Mouse (Mus musculus) embryonic facial prominence, embryonic 14.5 days (tissue): ENCODE results near the gene Hist2h2bb. TPM values are rescaled to one million over a fixed set of nuclear protein-coding genes. Genes with fewer than 3 reads are reported as not detected.
A peak's percentile ranks its signal among the peaks of the same experiment; 100 is the strongest.

Experiments used
- ATAC-seq: fragments of 200-750 bp; cut with Nextera tagmentation; 2 replicates; pipeline ENCODE4 v1.8.0; 2017; ENCODE audit warnings: low read depth, moderate number of reproducible peaks, moderate TSS enrichment
- DNase-seq: peaks from one replicate; pipeline ENCODE4 v3.0.0-alpha.2; 2015; ENCODE audit warnings: low spot score
- H3K27ac ChIP-seq: fragments of 300-500 bp; sonication (generic); replicated peaks from 2 replicates; pipeline ENCODE4 v1.5.1; 2014; ENCODE audit warnings: low read depth, mild to moderate bottlenecking, low read length, moderate library complexity
- H3K27me3 ChIP-seq: fragments of 300-500 bp; sonication (generic); replicated peaks from 2 replicates; pipeline ENCODE4 v1.6.1; 2014; ENCODE audit warnings: low read length; ENCODE audit not compliant: control insufficient read depth, insufficient read depth
- H3K36me3 ChIP-seq: fragments of 300-500 bp; sonication (generic); 2 replicates; pipeline ENCODE4 v1.6.1; 2014; ENCODE audit warnings: low read length, mixed read lengths; ENCODE audit not compliant: control insufficient read depth, insufficient read depth
- H3K4me1 ChIP-seq: fragments of 300-500 bp; sonication (generic); 2 replicates; pipeline ENCODE4 v1.6.1; 2014; ENCODE audit warnings: antibody characterized with exemption, low read length; ENCODE audit not compliant: control insufficient read depth, insufficient read depth
- H3K4me2 ChIP-seq: fragments of 300-500 bp; sonication (generic); 2 replicates; pipeline ENCODE4 v1.6.1; 2014; ENCODE audit warnings: low read depth, mild to moderate bottlenecking, low read length, moderate library complexity, mixed read lengths
- H3K4me3 ChIP-seq: fragments of 300-500 bp; sonication (generic); 2 replicates; pipeline ENCODE4 v1.5.1; 2014; ENCODE audit warnings: low read depth, mild to moderate bottlenecking, low read length
- H3K9ac ChIP-seq: fragments of 300-500 bp; sonication (generic); 2 replicates; pipeline ENCODE4 v1.6.1; 2014; ENCODE audit warnings: low read depth, mild to moderate bottlenecking, low read length, moderate library complexity, mixed read lengths
- H3K9me3 ChIP-seq: fragments of 300-500 bp; sonication (generic); 2 replicates; pipeline ENCODE4 v1.6.1; 2016; ENCODE audit warnings: low read length; ENCODE audit not compliant: control insufficient read depth
- WGBS: fragments of 180-500 bp; shearing (Covaris S2); extraction: QIAGEN DNeasy Blood & Tissue Kit; methylation state at CpG from one replicate; pipeline ENCODE4 v1.1.7; 2014; 5-methylcytosine and 5-hydroxymethylcytosine counted together
- polyA plus RNA-seq: library from polyadenylated mRNA; unstranded; fragments of >200 nt; fragmentation: Nextera tagmentation; extraction: Ambion mirVana; gene quantifications from 2 replicates; pipeline ENCODE4 v1.2.1, GENCODE M21; 2014

Hist2h2bb gene
- polyA plus RNA-seq, 1 experiment from 2014 or later = 12.7 TPM

DNA sequence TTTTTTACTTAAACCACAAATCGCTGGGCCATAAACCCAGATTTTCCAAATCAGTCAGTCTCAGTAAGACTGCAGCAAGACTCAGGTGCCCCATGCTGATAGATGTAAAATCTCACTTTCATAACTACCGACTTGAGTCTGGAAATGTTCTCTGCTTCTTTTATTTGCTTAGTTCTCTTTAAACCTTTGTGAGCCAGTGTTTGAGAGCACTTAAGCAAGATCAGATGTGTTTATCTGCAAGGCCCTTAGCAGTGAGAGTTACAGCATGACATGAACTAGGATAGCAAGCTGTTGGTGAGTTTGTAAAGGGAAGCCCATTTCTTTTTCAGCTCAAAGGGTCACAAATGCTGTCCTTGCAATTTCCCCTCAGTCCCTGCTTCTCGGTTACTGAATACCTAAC lies 12.4 kb upstream of the Hist2h2bb start:
- WGBS = 61% methylated on average over 3 of the region's 3 CpGs
- Histone ChIP-seq H3K4me2 (no peak overlapping the region), H3K9me3 (no peaks in the 10 kb centered on the region), H3K4me1 (peaks cover 3% of the 10 kb centered on the region; the same call in 1 of the 2 replicates), H3K27me3 (no peaks in the 10 kb centered on the region), H3K36me3 (no peaks in the 10 kb centered on the region), H3K27ac (no peak overlapping the region), H3K9ac (no peak overlapping the region), H3K4me3 (no peak overlapping the region)
- DNase-seq = no peak
- no peak for ATAC-seq

- H3K9me3 ChIP-seq = no peaks in the 10 kb centered on the region
- ATAC-seq = no peak
- no peak overlapping the region for H3K4me3 ChIP-seq
- DNase-seq = no peak
- WGBS = 92% methylated on average over 5 of the region's 5 CpGs
- H3K36me3 ChIP-seq = no peaks in the 10 kb centered on the region
- H3K4me1 ChIP-seq = peaks cover 15% of the 10 kb centered on the region
- no peak overlapping the region for H3K4me2 ChIP-seq
- no peak overlapping the region for H3K9ac ChIP-seq
- no peaks in the 10 kb centered on the region for H3K27me3 ChIP-seq
- no peak overlapping the region for H3K27ac ChIP-seq
Observed at GRCm38 (mm10) chr3:96260220-96260619, 9.3 kb upstream of the Hist2h2bb start.

DNA sequence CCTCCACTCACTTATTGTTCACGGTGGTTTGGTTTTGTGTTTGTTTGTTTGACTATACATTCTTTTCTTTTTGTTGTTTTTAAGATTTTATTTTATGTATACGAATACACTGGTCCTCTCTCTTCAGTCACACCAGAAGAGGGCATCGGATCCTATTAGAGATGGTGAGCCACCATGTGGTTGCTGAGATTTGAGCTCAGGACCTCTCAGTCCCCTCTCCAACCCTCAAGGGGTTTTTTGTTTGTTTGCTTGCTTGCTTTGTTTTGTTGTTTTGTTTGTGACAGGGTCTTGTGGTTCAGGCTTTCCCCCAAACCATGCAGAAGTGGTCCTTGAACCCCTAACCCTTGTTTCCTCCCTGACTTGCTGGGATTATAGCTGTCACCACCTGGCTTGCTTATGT lies 7.9 kb upstream of the Hist2h2bb start:
- Histone ChIP-seq H3K9me3 (no peaks in the 10 kb centered on the region), H3K36me3 (no peaks in the 10 kb centered on the region), H3K9ac (peak overlapping the region; percentile 83; the same call in 1 of the 2 replicates), H3K4me3 (peak overlapping the region; percentile 59), H3K27ac (peak overlapping the region; percentile 99), H3K27me3 (no peaks in the 10 kb centered on the region), H3K4me1 (peaks cover 15% of the 10 kb centered on the region), H3K4me2 (peak overlapping the region; percentile 76)
- 53% methylated on average over 3 of the region's 3 CpGs for WGBS
- DNase-seq (no peak), ATAC-seq (no peak)

DNA sequence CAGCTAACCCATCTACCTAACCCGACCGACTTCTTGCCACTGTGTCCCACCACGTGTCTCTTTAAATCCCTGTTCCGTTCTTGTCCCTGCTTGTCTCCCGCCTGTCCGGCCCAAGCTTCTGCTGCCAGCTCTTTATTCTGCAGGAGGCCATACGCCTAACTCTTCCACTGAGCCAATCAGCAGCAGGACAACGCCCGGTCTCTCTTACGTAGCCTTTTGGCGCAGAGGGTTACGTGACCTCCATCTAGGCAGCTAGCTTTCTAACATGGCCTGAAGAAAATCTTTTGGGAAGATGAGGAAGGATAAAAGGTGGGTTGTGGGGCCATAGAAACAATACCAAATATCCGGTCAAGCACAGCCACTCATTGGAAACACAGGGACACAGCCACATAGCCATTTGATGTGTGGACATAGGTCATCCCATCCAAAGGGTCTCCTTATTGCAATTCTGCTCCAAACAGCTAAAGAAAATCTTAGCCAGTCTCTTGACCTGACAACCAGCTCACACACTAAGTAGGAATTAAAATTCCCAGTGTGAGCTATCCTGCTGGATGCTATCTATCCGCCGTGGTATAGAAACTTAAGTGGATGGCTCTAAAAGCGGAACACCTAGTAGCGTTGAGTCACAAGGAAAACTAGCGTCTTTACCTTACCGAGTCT lies 7.2 kb upstream of the Hist2h2bb start:
- no peaks in the 10 kb centered on the region for H3K9me3 ChIP-seq

GRCm38 (mm10) chr3:96262979-96263550 lies 6.5 kb upstream of the Hist2h2bb start, which contains the start of gene Hist2h4:
Gene Hist2h4, minus strand, starts transcription at chr3:96263311.
- WGBS = under 1% methylated on average over 31 of the region's 40 CpGs
- peak within 1 kb of the TSS; percentile 76 for H3K4me2 ChIP-seq
- peak within 1 kb of the TSS; percentile 99 for H3K27ac ChIP-seq
- peaks cover 17% of the 10 kb centered on the region for H3K4me1 ChIP-seq
- H3K4me3 ChIP-seq = peak within 1 kb of the TSS; percentile 59
- no peaks in the 10 kb centered on the region for H3K9me3 ChIP-seq
- H3K36me3 ChIP-seq = no peaks in the 10 kb centered on the region
- DNase-seq = peak; percentile 98
- peak; percentile 90 for ATAC-seq
- H3K27me3 ChIP-seq = no peaks in the 10 kb centered on the region
- H3K9ac ChIP-seq = peak within 1 kb of the TSS; percentile 83

More for the DNA sequence above, 7.2 kb upstream of the Hist2h2bb start:
- H3K4me3 ChIP-seq = peak overlapping the region; percentile 59
- DNase-seq = peak; percentile 95
- peak; percentile 85 for ATAC-seq
- peak overlapping the region; percentile 76 for H3K4me2 ChIP-seq
- peaks cover 15% of the 10 kb centered on the region for H3K4me1 ChIP-seq
- under 1% methylated on average over 19 of the region's 19 CpGs for WGBS
- no peaks in the 10 kb centered on the region for H3K27me3 ChIP-seq
- peak overlapping the region; percentile 83 for H3K9ac ChIP-seq
- no peaks in the 10 kb centered on the region for H3K36me3 ChIP-seq
- peak overlapping the region; percentile 99 for H3K27ac ChIP-seq

DNA sequence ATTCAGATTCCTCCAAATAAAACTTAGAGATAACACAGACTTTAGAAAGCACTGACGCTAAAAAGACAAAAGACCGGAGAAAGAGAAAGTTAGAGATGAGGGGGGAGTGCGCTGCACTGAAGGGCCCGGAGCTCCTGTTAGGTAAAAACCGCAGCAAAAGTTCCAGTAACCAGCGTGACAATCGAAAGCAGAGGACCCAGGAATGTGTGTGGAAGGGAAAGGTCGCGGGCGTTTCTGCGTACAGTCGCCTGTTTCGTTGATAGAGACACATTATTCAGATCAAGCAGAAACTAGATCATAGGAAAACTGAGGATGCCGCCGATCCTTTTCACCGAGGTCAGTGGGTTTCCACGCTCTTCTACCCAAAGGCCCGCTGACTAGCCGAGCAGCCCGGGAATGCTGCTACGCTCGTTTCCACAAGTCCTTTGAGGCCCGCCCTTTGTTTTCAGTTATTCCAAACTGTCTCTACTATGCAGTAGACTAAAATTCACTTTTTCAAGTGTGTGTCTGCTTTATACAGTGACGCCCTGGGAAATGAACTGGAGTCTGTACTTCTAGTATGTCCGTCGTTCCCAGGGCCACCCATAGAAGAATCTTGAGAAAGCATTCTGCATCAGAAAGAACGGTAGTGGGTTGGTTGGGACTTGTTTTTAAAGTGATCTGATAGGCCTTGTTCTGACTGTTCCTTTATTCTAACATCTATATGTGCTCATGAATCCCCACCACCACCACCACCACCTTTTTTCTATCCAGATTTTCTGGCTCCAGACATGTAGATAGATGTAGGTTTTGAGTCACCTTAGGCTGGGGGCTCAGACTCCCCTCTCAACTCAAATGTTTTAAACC lies 5.8 kb upstream of the Hist2h2bb start:
- Histone ChIP-seq H3K4me2 (peak overlapping the region; percentile 76), H3K9me3 (no peaks in the 10 kb centered on the region), H3K27ac (peak overlapping the region; percentile 99), H3K9ac (peak overlapping the region; percentile 75), H3K4me1 (peaks cover 18% of the 10 kb centered on the region), H3K36me3 (no peaks in the 10 kb centered on the region), H3K27me3 (no peaks in the 10 kb centered on the region), H3K4me3 (peak overlapping the region; percentile 59)
- DNase-seq (peak; percentile 74), ATAC-seq (peak; percentile 16; the same call in 1 of the 2 replicates)
- 6% methylated on average over 27 of the region's 27 CpGs for WGBS

- Histone ChIP-seq H3K9me3 (no peaks in the 10 kb centered on the region), H3K27me3 (no peaks in the 10 kb centered on the region), H3K36me3 (no peaks in the 10 kb centered on the region), H3K9ac (peak overlapping the region; percentile 75), H3K4me3 (peak overlapping the region; percentile 59; the same call in 1 of the 2 replicates), H3K4me2 (peak overlapping the region; percentile 76), H3K27ac (peak overlapping the region; percentile 99), H3K4me1 (peaks cover 18% of the 10 kb centered on the region)
- WGBS = 72% methylated on average over 7 of the region's 7 CpGs
- no peak for DNase-seq
- ATAC-seq = no peak
Observed at GRCm38 (mm10) chr3:96264404-96264949, 5.1 kb upstream of the Hist2h2bb start.

DNA sequence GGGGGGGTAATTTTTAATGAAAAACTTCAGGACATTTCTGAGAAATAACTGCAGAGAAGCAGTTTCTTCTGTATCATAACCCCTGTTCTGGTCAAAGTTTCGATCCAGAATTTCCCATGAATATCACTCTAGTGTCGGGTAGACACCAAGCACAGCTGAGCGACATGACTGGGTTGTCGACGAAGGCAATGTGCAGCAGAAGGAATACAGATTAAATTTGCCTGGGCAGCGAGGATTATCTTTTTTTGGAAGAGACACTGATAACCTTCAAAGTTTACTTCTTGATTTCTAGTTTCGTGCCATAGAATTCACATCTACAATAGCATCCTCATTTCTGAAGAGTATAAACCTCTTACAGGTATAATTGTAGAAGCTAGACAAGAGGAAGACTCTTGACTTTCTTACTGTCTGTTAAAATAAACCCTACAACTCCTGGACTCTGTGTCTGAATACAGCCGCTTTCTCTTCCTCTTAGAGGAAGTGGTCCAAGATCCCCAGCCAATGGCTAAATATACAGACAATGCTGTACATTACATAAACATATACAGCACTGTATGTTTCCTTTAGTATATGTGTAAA lies 3.3 kb upstream of the Hist2h2bb start:
- H3K4me3 ChIP-seq = no peak overlapping the region
- no peak overlapping the region for H3K9ac ChIP-seq
- ATAC-seq = no peak
- DNase-seq = no peak
- H3K4me1 ChIP-seq = peaks cover 18% of the 10 kb centered on the region
- no peaks in the 10 kb centered on the region for H3K27me3 ChIP-seq
- no peak overlapping the region for H3K27ac ChIP-seq
- H3K4me2 ChIP-seq = no peak overlapping the region
- H3K9me3 ChIP-seq = no peaks in the 10 kb centered on the region
- H3K36me3 ChIP-seq = no peaks in the 10 kb centered on the region
- 85% methylated on average over 8 of the region's 8 CpGs for whole genome bisulfite sequencing
